Mouse (Mus musculus): ENCODE data around the gene Gramd2. TPM values are rescaled to one million over a fixed set of nuclear protein-coding genes. Genes with fewer than 3 reads are reported as not detected.
A peak's percentile ranks its signal among the peaks of the same experiment; 100 is the strongest.

The Gramd2 gene
- polyA plus RNA-seq, 1 experiment = 0.53 TPM

DNA sequence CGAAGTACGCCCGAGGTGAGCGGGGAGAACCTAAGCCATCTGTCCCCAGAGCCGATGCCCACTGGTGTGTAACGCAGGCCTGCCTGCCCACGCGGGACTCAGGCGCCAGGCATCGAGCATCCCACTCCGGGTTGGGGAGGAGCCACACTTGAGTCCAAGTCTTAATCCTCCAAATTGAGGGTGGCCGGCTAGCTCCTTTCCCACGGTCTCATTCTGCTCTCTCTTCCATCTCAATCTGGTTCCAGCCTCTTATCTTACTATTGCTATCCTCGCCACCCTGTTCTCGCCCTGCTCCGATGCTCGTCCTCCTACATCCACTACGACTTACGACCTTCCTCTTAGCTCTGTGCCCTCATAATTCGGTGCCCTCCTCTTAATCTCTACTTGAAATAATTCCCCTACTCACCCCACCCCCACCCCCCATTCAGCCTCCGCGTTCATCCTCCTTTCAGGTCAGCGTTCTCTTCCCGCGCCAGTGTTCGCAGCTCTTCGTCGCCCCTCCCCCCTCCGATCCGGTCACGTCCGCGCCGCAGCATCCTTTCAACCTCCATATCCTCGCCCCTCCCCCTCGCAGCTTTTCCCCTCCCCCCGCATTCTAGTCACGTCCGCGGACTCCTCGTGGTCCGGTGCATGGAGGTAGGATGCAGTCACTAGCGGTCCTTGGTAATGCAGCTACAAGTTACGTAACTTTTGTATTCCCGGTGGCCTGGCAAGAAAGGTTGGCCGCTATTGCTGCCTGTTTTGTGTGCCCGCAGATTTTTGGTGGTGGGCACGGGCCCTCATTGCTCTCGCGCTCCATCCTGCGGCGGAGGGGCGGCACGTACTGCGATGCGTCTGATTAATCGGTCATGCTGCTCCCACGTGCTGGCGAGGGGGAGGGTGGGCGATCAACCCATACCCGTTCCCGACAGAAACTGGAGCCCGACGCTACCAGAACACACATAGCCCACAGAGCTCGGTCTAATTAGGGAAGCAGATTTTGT, 23.0 kb upstream of the Gramd2 start:
- peak overlapping the region; percentile 92 for H3K27ac ChIP-seq (ENCODE audit: insufficient read depth, low read length)
- H3K4me3 ChIP-seq (ENCODE audit: insufficient read depth, low read length) = peak overlapping the region; percentile 94
- TF ChIP-seq POLR2A (IDR thresholded peaks at IDR 0.05; ENCODE audit: low read depth, low read length) = peak; percentile 64
- peak; percentile 72; the same call in 1 of the 2 replicates for TF ChIP-seq CTCF (IDR thresholded peaks at IDR 0.05; ENCODE audit: borderline replicate concordance, insufficient read depth, low read length)
- H3K4me1 ChIP-seq (ENCODE audit: control insufficient read depth, insufficient read depth, low read length) = peaks cover 16% of the 10 kb centered on the region

DNA sequence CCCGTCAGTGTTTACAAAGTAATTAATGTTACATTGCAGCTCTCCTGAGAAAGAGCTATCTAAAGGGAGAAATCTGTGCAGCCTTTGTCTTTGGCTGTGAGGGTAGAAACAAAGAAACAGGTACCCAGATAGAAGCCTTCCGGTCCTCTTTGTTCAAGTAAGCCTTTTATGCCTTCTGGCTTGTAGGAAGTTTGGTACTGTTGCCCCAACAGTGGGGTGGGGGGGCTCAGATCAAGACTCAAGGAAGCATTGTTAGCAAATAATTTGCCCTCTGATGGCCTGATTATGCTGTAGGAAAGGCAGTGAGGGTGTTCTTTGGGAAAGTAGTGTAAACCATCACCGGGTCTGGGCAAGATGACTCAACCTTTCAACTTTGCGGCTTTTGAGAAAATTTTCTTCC, 21.8 kb upstream of the Gramd2 start:
- peaks cover 16% of the 10 kb centered on the region for H3K4me1 ChIP-seq (ENCODE audit: control insufficient read depth, insufficient read depth, low read length)
- TF ChIP-seq POLR2A (IDR thresholded peaks at IDR 0.05; ENCODE audit: low read depth, low read length) (peak; percentile 29; the same call in 1 of the 2 replicates), CTCF (IDR thresholded peaks at IDR 0.05; ENCODE audit: borderline replicate concordance, insufficient read depth, low read length) (no peak)

DNA sequence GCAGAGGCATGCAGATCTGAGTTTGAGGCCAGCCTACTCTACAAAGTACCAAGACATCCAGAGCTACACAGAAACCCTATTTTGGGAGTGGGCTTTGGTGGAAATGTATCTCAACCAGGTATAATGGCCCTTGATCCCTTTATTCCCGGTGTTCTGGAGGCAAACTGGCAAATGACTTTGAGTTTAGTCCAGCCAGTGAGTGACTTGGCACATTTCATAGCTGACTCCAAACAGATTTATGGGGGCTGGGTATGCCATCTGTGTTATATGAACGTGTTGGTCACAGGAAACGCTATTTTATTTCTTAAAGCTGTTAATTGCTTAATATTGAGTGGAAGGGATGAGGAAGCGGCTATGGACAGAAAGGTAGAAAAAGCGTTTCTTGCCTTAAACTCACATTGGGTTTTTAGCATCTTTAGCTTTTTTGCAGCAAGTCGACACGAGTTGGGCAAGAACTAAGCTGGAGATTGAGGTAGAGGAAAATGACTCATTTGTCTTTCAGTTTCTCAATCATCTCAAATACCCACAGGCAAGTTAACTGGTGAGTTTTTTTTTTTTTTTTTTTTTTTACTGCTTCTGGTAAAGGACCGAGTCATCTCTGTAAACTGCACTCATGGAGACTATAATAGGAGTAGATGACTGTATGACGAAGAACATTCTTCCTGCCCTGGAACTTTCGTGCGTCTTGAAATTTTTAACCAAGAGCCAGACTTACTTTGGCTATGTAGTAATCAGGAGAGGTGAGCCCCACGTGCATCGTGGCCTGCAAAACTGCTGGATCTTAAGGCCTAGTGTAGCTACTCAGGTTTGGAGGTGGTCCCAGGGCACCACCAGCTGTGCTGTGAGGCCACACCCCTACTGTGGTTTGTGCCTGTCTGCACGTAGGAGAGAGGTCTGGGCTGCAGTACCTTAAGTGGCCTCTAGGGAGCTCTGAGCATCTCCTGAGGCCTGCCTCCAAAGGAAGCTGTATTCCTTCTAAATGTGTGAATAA, 20.6 kb upstream of the Gramd2 start:
- Histone ChIP-seq H3K27ac (ENCODE audit: insufficient read depth, low read length) (peak overlapping the region; percentile 71), H3K4me1 (ENCODE audit: control insufficient read depth, insufficient read depth, low read length) (peaks cover 18% of the 10 kb centered on the region), H3K4me3 (ENCODE audit: insufficient read depth, low read length) (peak overlapping the region; percentile 94)
- TF ChIP-seq CTCF (IDR thresholded peaks at IDR 0.05; ENCODE audit: borderline replicate concordance, insufficient read depth, low read length) (peak; percentile 41; the same call in 1 of the 2 replicates), POLR2A (IDR thresholded peaks at IDR 0.05; ENCODE audit: low read depth, low read length) (no peak; the same call in 1 of the 2 replicates)

More for the DNA sequence above, 21.8 kb upstream of the Gramd2 start:
- H3K27ac ChIP-seq (ENCODE audit: insufficient read depth, low read length) = peak overlapping the region; percentile 71
- H3K4me3 ChIP-seq (ENCODE audit: insufficient read depth, low read length) = peak overlapping the region; percentile 94

DNA sequence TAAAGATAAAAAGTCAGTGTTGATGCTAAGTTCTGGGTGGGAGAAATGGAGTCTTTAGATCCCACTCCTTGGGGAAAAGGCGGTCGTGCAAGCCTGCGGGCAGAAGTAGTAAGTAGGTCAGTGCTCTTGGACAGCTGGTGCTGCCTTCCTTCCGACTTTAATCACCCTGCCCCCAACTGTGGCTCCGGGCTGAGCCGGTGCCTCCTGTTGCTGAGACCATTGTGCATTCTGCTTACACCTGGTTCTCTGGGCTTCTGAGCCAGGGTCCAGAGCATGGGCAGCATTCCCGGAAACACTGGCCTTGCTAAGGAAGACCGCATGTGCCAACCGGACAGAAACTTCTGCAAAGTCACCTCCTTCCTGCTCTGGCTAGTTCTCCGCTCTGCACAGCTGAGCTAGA, 19.5 kb upstream of the Gramd2 start:
- peaks cover 11% of the 10 kb centered on the region for H3K4me1 ChIP-seq (ENCODE audit: control insufficient read depth, insufficient read depth, low read length)
- TF ChIP-seq POLR2A (IDR thresholded peaks at IDR 0.05; ENCODE audit: low read depth, low read length) (no peak), CTCF (IDR thresholded peaks at IDR 0.05; ENCODE audit: borderline replicate concordance, insufficient read depth, low read length) (no peak)
- H3K27ac ChIP-seq (ENCODE audit: insufficient read depth, low read length) = no peak overlapping the region
- peak overlapping the region; percentile 94 for H3K4me3 ChIP-seq (ENCODE audit: insufficient read depth, low read length)

DNA sequence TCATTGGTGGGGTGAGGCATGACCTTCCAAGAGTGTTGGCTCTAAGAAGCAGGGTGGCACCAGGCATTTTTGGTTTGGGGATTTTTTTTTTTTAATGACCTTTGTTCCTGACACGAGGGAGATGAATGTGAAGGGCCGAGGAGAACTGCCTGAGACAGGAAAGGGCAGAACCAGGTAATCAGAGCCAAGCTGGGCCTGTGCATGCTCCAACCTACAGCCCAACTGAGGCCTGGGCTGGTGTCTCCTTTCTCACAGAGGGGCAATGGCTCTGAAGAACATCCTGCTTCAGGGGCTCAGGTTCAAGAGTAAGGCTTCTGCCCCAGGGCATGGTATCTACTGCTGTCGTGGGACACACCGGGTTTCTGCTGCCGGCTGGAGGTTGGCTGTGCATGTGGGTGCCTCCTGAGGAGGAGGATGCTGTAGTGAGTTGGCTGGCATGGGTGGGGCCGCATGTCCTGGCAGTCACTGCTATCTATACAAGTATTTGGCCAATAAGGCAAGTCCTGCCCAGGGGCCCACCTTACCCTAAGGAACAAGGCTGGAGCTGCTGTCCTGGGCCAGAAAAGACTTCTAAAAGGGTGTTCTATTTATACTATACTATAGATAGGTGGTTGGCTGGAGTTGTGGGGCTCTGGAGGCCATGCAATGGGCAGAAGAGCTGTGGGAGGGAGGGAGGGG, 18.5 kb upstream of the Gramd2 start:
- Histone ChIP-seq H3K4me1 (ENCODE audit: control insufficient read depth, insufficient read depth, low read length) (peaks cover 11% of the 10 kb centered on the region), H3K27ac (ENCODE audit: insufficient read depth, low read length) (no peak overlapping the region), H3K4me3 (ENCODE audit: insufficient read depth, low read length) (peak overlapping the region; percentile 94)
- TF ChIP-seq POLR2A (IDR thresholded peaks at IDR 0.05; ENCODE audit: low read depth, low read length) = no peak
- no peak for TF ChIP-seq CTCF (IDR thresholded peaks at IDR 0.05; ENCODE audit: borderline replicate concordance, insufficient read depth, low read length)

DNA sequence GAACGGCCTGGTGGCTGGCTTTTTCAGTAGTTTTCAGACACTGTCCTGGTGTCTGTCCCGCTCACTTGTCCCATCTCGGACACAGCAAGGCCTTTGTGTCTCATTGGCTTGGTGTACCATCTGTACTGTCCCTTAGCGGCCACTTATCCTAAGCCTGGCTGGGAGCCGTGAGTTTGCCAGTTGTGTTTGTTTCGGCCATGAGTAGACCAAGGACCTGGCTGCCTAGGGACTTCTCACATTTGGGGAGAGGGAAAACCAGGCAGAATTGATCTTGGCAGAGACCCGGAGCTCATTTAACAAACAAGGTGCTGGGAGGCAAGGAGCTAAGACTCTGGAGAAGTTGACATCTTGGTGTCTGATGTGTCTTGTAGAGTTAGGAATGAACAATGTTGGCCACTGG, 16.7 kb upstream of the Gramd2 start:
- no peak for TF ChIP-seq POLR2A (IDR thresholded peaks at IDR 0.05; ENCODE audit: low read depth, low read length)
- TF ChIP-seq CTCF (IDR thresholded peaks at IDR 0.05; ENCODE audit: borderline replicate concordance, insufficient read depth, low read length) = no peak
- H3K4me1 ChIP-seq (ENCODE audit: control insufficient read depth, insufficient read depth, low read length) = peaks cover 11% of the 10 kb centered on the region
- H3K27ac ChIP-seq (ENCODE audit: insufficient read depth, low read length) = no peak overlapping the region
- no peak overlapping the region for H3K4me3 ChIP-seq (ENCODE audit: insufficient read depth, low read length)

DNA sequence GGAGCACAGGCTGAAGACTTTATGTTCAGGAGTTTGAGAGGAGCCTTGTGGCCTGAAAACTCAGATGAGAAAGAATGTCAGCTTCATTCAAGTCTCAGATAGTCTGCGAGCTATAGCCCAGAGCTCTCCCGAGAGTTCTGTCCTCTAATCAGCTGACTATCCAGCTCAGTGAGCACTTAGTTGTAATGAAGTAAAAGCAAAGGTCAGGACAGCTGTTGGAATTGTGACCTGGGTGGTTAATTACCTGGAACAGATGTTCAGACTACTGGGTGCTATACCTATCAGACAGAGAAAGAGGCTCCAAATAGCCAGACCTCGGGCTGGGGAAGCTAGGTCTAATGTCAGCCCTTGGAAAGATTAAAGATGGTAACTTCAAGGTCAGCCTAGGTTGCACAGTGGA, 16.0 kb upstream of the Gramd2 start:
- no peak for TF ChIP-seq CTCF (IDR thresholded peaks at IDR 0.05; ENCODE audit: borderline replicate concordance, insufficient read depth, low read length)
- TF ChIP-seq POLR2A (IDR thresholded peaks at IDR 0.05; ENCODE audit: low read depth, low read length) = no peak
- Histone ChIP-seq H3K4me1 (ENCODE audit: control insufficient read depth, insufficient read depth, low read length) (peaks cover 11% of the 10 kb centered on the region), H3K4me3 (ENCODE audit: insufficient read depth, low read length) (no peak overlapping the region), H3K27ac (ENCODE audit: insufficient read depth, low read length) (no peak overlapping the region)

DNA sequence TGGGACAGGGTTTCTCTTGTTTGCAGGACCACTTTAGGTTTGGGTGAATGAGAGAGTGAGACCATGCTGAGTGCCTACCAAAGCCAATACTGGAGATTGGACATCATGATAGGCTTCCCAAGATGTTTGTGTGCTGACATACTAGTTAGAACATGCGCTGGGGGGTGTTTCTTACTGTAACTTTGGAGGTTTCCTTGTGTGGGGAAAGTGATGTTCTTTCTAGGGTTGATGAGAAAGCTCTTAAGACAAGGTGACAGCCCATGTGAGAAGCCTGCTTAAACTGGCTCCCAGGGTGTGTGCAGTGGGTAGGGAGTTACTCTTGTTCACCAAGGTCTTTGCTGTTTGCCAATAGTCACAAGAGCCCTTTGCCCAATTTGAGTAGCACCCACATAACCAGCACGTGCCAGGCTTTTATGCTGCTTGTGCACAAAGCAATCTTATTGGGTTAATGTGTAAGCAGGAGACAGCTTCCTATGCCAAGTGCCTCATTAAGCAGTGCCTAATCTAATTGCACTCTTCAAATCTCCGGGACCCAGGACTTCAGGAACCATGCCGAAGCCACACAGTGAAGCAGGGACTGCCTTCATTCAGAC, 15.2 kb upstream of the Gramd2 start:
- TF ChIP-seq POLR2A (IDR thresholded peaks at IDR 0.05; ENCODE audit: low read depth, low read length) (no peak), CTCF (IDR thresholded peaks at IDR 0.05; ENCODE audit: borderline replicate concordance, insufficient read depth, low read length) (no peak)
- Histone ChIP-seq H3K4me1 (ENCODE audit: control insufficient read depth, insufficient read depth, low read length) (peaks cover 11% of the 10 kb centered on the region), H3K4me3 (ENCODE audit: insufficient read depth, low read length) (no peak overlapping the region), H3K27ac (ENCODE audit: insufficient read depth, low read length) (no peak overlapping the region)

Data from embryonic fibroblast, embryonic 13.5 days (primary cell).